Mouse (Mus musculus) forebrain, embryonic 13.5 days (tissue): ENCODE measurements around the gene Tulp4. TPM values are rescaled to one million over a fixed set of nuclear protein-coding genes. Genes with fewer than 3 reads are reported as not detected.
"Not testable (repeated sequence)": the region's sequence is repeated elsewhere in the genome, so short reads cannot be mapped to it uniquely, and the experiment has no call there.

ENCODE experiments used
- ATAC-seq: fragments of 200-750 bp; cut with Nextera tagmentation; 2 replicates; pipeline ENCODE4 v1.8.0; 2017
- H3K27ac ChIP-seq: fragments of 300-500 bp; sonication (generic); 2 replicates; pipeline ENCODE4 v1.5.1; 2015; ENCODE audit warnings: inconsistent platforms, mild to moderate bottlenecking, moderate library complexity
- H3K27me3 ChIP-seq: fragments of 300-500 bp; sonication (generic); 2 replicates; pipeline ENCODE4 v1.6.1; 2015; ENCODE audit warnings: mild to moderate bottlenecking, inconsistent platforms
- H3K36me3 ChIP-seq: fragments of 300-500 bp; sonication (generic); 2 replicates; pipeline ENCODE4 v1.6.1; 2015; ENCODE audit warnings: mild to moderate bottlenecking, inconsistent platforms; ENCODE audit not compliant: poor library complexity, severe bottlenecking
- H3K4me1 ChIP-seq: fragments of 300-500 bp; sonication (generic); 2 replicates; pipeline ENCODE4 v1.6.1; 2015; ENCODE audit warnings: inconsistent platforms
- H3K4me2 ChIP-seq: fragments of 300-500 bp; sonication (generic); 2 replicates; pipeline ENCODE4 v1.6.1; 2015; ENCODE audit warnings: inconsistent platforms, mild to moderate bottlenecking, moderate library complexity
- H3K4me3 ChIP-seq: fragments of 300-500 bp; sonication (generic); 2 replicates; pipeline ENCODE4 v1.5.1; 2015; ENCODE audit warnings: mild to moderate bottlenecking, inconsistent platforms
- H3K9ac ChIP-seq: fragments of 300-500 bp; sonication (generic); 2 replicates; pipeline ENCODE4 v1.6.1; 2015; ENCODE audit warnings: mild to moderate bottlenecking, inconsistent platforms
- H3K9me3 ChIP-seq: fragments of 300-500 bp; sonication (generic); replicated peaks from 2 replicates; pipeline ENCODE4 v1.6.1; 2016; ENCODE audit warnings: inconsistent platforms
- WGBS: fragments of 180-500 bp; shearing (Covaris S2); methylation state at CpG from one replicate; pipeline ENCODE4 v1.1.7; 2015; 5-methylcytosine and 5-hydroxymethylcytosine counted together
- microRNA-seq: library from miRNA; unstranded; fragments of <30 nt; microRNA quantifications from one replicate; pipeline ENCODE4, GENCODE M21; 2016
- polyA plus RNA-seq: library from polyadenylated mRNA; unstranded; fragments of >200 nt; fragmentation: Nextera tagmentation; extraction: Ambion mirVana; gene quantifications from 2 replicates; pipeline ENCODE4 v1.2.1, GENCODE M21; 2015

Tulp4 gene
- polyA plus RNA-seq, 1 experiment from 2014 or later = 132 TPM

DNA sequence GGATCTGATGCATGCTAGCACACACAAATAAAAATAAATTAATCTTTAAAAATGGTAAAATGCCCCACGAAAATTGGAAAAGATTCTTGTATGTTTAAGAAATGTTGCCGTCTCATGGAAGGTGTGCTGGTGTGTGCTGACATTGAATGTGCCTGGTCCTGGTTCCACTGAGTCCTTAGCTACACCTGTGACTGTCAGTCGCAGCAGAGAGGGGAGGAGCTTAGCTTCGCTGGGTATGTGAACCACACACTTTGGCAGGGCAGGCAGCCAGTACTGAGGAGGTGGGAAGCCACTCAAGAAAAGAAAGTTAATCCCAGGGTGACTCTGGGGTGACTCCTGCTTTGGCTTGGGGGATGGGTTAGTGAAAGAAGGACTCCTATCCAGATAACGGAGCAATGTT lies 187.6 kb downstream of the Tulp4 start:
- ATAC-seq, H3K4me2 ChIP-seq, H3K4me1 ChIP-seq, H3K9ac ChIP-seq, H3K36me3 ChIP-seq, H3K27me3 ChIP-seq, H3K27ac ChIP-seq, H3K9me3 ChIP-seq, H3K4me3 ChIP-seq: not testable (repeated sequence)
- WGBS = no CpG with 5 or more reads among the region's 5 CpGs

DNA sequence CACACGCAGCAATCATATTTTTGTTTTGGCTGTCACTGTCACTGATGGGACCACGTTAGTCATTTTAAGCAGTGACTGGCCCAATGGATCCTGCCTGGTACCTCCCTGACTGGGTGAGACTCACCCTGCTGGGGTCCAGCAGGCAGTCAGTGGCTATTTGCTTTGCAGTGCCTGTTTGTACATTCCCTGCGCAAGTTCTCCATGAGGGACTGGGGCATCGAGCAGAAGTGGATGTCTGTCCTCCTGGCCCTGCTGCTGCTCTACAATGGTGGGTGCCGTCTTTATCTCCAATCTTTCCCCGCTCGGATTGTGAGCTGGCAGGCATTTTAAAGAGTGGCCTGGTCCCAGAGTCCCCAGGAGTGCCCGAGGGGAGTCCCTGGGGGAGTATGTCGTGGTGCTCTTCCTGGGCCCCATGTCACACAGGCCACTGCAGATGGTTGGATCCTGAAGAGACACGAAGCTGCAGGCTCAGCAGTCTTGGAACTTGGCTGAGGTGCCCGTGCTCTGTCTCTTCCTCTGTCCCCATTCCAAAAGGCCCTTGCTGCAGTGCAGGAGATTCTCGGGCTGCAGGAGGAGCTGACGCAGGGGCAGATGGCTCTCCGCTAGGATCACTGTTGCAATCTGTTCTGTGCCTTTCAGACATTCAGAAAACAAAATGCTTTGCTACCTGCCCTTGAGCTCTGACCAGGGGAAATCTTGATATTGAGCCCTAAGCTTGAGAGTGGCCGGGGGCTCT lies 191.0 kb downstream of the Tulp4 start:
- not testable (repeated sequence) for H3K27ac ChIP-seq, H3K36me3 ChIP-seq, H3K4me3 ChIP-seq, ATAC-seq, H3K27me3 ChIP-seq, H3K4me1 ChIP-seq, H3K4me2 ChIP-seq, H3K9me3 ChIP-seq, H3K9ac ChIP-seq
- 93% methylated on average over 9 of the region's 15 CpGs for WGBS

DNA sequence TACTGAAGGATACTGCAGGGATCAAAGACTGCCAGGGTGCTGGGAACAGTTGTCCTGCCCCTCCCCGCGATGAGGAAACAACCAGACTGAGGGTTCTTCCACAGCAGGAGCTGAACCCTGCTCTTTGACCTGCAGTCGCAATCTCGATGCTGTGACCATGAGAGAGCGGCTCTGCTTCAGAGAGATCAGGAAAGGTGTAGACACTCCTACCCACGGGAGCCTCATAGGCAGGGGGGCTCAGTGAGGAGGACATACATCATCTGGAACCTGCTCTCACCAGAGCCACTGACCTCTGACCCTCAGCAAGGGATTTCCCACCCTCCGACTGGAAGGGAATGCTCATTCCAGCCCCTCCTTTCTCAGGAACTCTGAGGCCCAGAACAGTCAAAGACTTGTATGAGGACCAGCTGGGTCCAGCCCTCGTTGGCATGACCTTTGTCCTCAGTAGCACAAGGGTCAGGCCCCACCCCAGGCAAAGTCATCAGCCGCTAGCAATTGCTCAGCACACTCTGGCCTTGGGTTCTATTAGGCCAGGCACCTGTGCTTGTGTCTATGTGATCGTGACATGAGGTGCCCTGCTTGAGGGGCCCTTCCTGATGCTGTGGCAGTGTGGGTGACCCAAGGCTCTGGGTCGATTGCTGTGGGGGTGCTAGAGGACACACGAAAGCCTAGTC lies 194.1 kb downstream of the Tulp4 start:
- H3K4me2 ChIP-seq, H3K36me3 ChIP-seq, H3K27me3 ChIP-seq, H3K4me1 ChIP-seq, H3K27ac ChIP-seq, H3K9me3 ChIP-seq, H3K9ac ChIP-seq, H3K4me3 ChIP-seq: not testable (repeated sequence)
- WGBS = 68% methylated on average over 4 of the region's 12 CpGs
- ATAC-seq = 0 out of 2 replicates have a peak, but pooled peaks have one; percentile 38

Small RNA genes within 50 kb of the gene (microRNA-seq; reads per million reads assigned to microRNA genes)
- not detected for gene Gm22774

Other genes starting within 250 kb of the Tulp4 start
- 0.34 and 0.46 TPM in 2 replicates for gene Synj2, start 165.2 kb upstream of the Tulp4 start, polyA plus RNA-seq
- 10.9 and 12.6 TPM in 2 replicates for gene Serac1, start 26.7 kb upstream of the Tulp4 start, polyA plus RNA-seq
- 196 and 225 TPM in 2 replicates for gene Gtf2h5, start 26.7 kb upstream of the Tulp4 start, polyA plus RNA-seq
- gene Tmem181a, start 150.4 kb downstream of the Tulp4 start, polyA plus RNA-seq = 23.4 and 28.1 TPM in 2 replicates
- gene Dynlt1a, start 211.1 kb downstream of the Tulp4 start, polyA plus RNA-seq = 38.6 and 41.9 TPM in 2 replicates